Mouse (Mus musculus) left cerebral cortex, postnatal 36 days (tissue): Measurements from ENCODE around the gene Arid5b. TPM values are rescaled to one million over a fixed set of nuclear protein-coding genes. Genes with fewer than 3 reads are reported as not detected.

Experiments used
- DNase-seq, 2 experiments: peaks; one replicate each; pipeline ENCODE4 v3.0.0; 2021 to 2022; ENCODE audit warnings: low spot score in 2 of 2, mixed read lengths in 1 of 2
- intact Hi-C: fragments of 180-260 bp; cut with DNase I; formaldehyde crosslinking; loops from one replicate; pipeline ENCODE4 v1.15.1; 2025
- total RNA-seq, 2 experiments: library from RNA; stranded (reverse); gene quantifications; 2 replicates each; pipeline ENCODE4 v1.2.3; 2021

The Arid5b gene
- total RNA-seq, 2 experiments from 2014 or later: 27.8 to 34.3 TPM

GRCm38 (mm10) chr10:68240094-68240803, 38.3 kb downstream of the Arid5b start:
- DNase-seq: no peak
- intact Hi-C loops: no loop called here

DNA sequence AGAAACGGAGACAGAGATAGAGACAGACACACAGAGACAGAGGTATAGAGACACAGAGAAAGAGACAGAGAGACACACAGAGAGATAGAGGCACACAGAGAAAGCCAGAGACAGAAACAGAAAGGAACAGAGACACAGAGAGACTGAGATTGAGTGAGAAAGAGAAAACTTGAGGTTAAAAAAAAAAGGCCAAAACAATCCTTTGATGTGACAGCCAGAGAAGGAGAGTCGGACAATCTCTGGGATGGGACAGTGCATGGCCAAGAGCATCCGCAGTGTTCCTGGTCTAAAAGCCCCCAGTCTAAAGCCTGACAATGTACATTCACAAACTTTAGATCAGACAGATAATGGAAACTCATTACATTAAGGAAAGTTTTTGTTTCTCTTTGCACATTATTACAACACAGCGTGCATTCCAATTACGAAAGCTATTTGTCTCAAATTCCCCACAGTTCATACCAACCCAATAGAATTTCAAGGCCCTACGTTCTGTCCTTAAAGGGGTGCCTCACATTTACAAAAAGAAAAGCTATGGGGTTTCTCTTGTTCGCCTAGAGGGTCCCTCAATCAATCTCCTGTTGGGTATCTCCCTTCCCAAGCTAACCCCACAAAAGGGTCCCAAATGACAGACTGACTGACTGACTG, 39.0 kb downstream of the Arid5b start:
- intact Hi-C loops: no loop called here
- DNase-seq: no peak

DNA sequence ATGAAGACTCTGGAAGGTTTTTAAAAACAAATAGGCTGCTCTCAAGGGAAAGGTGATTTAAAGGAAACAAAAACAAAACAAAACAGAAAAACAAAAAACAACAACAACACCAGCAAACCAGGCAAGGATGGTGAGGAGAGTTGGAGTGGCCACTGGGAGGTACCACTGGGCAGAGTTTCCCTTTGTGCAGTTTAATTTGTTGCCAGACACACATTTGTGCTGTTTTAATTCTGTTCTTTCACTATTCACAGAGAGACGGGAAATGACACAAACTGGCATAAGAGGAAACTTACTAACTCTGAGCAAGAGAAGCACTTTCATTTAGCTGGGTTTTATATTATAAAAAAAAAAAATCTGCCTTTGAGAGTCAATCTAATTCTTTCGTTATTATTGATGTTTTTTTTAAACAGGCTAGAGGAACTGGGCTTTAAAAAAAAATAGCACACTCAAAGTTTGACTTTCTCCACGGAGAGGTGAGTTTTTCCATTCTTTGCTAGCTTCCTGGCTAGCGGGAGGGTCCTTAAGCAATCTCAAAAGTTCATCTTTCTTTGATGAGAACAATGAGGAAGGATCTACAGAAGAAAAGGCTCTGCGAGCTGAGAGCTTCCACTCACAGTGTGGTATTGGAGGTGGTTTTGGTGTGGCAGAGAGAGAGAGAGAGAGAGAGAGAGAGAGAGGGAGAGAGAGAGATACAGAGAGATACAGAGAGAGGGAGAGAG, 39.7 kb downstream of the Arid5b start:
- intact Hi-C loops: no loop called here
- DNase-seq: no peak

- no peak for DNase-seq
- intact Hi-C loops: no loop called here
Observed at GRCm38 (mm10) chr10:68238182-68238581, 40.4 kb downstream of the Arid5b start.

GRCm38 (mm10) chr10:68236956-68237455, 41.5 kb downstream of the Arid5b start:
- intact Hi-C loops: no loop called here
- no peak for DNase-seq

- intact Hi-C loops: no loop called here
- DNase-seq: no peak
Observed at GRCm38 (mm10) chr10:68231385-68232182, 47.0 kb downstream of the Arid5b start.

GRCm38 (mm10) chr10:68230653-68231384, 47.7 kb downstream of the Arid5b start:
- no peak for DNase-seq
- intact Hi-C loops: no loop called here

GRCm38 (mm10) chr10:68229640-68230565, 48.6 kb downstream of the Arid5b start:
- intact Hi-C loops: no loop called here

DNA sequence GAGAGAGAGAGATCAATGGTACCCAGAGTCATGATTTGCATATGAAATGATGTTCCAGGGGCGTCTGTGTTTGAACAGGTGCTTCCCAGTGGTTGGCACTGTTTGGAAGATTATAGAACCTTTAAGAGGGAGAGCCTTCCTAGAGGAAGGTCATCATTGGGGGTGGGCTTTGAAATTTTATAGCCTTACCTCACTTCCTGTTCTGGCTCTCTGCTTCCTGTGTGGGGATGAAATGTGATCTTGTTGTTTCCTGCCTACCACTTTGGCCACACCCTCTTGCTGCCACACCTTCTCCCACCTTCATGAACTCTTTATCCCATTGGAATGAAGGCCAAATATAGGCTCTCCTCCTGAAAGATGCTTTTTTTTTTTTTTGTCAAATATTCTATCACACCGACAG, 55.9 kb downstream of the Arid5b start:
- no peak for DNase-seq
- intact Hi-C loops: no loop called here

More at GRCm38 (mm10) chr10:68229640-68230565, 48.6 kb downstream of the Arid5b start:
- DNase-seq: no peak

DNA sequence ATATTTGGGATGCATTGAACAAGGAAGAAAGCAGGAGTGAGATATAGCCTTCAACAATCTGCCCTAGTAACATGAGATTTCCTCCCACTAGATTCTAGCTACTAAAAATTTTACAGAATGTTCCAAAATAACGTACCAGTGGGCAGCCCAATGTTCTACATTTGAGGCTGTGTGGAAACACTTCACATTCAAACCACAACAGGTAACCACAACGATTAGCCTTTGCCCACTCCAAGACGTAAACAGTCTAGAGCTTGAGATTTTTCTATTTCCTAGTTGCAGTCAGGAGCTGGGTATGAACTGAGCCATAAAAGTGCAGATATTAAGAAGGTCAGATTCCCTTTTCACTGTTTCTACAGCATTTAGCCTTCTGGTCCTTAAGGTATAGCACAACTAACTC, 56.5 kb downstream of the Arid5b start:
- intact Hi-C loops: no loop called here
- no peak for DNase-seq

DNA sequence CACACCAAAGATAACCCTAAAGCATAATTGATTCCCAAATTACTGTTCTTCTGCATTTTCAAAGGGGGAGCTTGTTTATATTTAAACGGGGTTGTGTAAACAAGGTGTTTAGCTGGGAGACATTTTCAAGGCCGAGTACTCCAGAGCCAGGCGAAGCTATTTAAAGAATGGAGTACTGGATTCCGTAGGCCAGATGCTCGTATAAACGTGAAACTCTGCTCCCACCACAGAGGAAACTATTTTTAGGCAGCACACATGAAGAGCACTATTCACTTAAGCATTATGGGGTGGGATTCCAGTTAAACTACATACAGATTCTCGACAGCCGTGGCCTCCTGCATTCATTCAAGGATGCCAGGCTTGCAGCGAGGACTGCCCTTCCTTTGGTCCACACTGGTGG, 59.2 kb downstream of the Arid5b start:
- no peak for DNase-seq
- intact Hi-C loops: no loop called here

DNA sequence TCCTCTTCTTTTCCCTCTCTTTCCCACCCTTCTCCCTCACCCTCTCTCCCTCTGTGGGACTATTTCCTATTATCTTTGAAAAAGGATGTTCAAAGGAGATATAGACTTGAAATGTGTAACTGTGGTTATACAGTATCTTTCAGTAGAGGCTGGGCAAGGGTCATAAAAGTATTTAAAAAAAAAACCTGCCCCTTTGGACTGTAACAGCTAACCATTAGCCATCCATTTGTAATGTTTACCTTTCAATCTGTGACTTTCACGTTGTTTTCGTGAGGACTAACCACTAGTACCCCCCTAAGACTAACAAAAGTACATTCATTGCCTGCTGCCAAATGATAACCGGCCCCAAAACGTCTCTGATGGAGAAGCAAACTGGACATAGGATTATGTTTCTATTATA, 59.9 kb downstream of the Arid5b start:
- intact Hi-C loops: no loop called here
- no peak for DNase-seq

GRCm38 (mm10) chr10:68214809-68215468, 63.6 kb downstream of the Arid5b start:
- intact Hi-C loops: no loop called here

DNA sequence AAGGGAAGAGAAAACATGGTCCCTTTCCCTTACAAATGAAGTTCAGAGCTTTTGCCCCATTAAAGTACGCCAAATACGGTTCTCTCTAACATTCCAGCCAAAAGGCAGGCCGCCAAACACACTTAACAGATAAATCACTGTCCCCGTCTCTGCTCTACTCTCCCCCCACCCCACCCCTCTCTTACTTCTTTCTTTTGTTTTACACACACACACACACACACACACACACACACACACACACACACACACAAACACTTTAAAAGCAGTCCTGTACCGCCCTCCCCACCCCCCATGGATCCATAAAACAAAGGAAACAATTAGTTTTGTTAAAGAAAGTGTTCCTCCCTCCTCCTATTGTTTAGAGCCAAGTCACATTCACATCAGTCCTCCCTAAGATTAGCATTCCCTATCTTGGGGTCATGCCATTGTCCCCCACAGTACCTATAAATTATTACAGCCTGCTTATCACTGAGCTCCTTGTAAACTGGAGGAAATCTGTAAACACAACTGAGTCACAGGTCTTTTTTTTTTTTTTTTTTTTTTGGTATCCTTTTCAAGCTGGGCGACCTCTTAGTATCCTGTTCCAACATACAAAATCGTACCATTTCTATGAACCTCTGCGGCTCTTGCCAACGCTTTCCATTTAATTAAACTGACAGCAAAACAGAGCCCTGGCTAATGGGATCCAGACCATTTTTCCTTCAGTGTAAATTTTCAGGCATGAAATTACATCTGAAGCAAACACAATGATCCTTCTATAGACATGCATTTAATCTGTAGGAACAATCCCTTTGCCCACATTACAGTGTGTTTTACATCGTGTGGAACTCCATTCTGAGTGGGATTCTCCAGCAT, 66.3 kb downstream of the Arid5b start:
- no peak for DNase-seq
- intact Hi-C loops: no loop called here

More at GRCm38 (mm10) chr10:68214809-68215468, 63.6 kb downstream of the Arid5b start:
- DNase-seq: no peak

DNA sequence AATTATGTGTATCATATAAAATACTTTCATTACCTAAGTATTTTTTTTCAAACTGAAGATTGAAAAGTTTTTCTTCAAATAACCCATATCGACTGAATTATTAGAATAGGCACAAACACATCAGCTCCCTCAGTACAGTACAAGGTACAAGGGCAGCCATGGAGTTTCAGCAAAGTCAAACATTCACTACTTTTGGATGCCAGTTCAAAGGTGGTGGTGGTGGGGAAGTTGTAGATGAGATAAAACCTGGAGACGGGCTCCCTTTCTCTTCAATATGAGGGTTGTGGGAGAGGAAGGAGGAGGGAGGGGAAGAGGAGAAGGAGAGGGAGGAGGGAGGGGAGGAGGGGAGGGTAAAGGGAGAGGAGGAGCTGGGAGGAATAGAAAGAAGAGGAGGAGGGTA, 67.0 kb downstream of the Arid5b start:
- no peak for DNase-seq
- intact Hi-C loops: no loop called here

- intact Hi-C loops: no loop called here
Observed at GRCm38 (mm10) chr10:68210025-68210642, 68.4 kb downstream of the Arid5b start.

More at GRCm38 (mm10) chr10:68210025-68210642, 68.4 kb downstream of the Arid5b start:
- no peak for DNase-seq
